Mouse (Mus musculus) left cerebral cortex, adult 2 months (tissue): Measurements from ENCODE around the gene Abcg2. TPM values are rescaled to one million over a fixed set of nuclear protein-coding genes. Genes with fewer than 3 reads are reported as not detected.

Experiments
- DNase-seq, 2 experiments: peaks; one replicate each; pipeline ENCODE4 v3.0.0; 2021 to 2022; ENCODE audit warnings: low spot score in 2 of 2, mixed read lengths in 1 of 2; ENCODE audit errors: extremely low spot score in 1 of 2
- H3K27ac ChIP-seq: fragments of 200-600 bp; 2 replicates; pipeline ENCODE4 v1.8.1; 2022
- H3K4me3 ChIP-seq: fragments of 200-600 bp; 2 replicates; pipeline ENCODE4 v1.8.1; 2022
- CTCF ChIP-seq: fragments of 200-600 bp; IDR thresholded peaks from 2 replicates; pipeline ENCODE4 v1.8.1; 2022; ENCODE audit warnings: antibody characterized with exemption, mild to moderate bottlenecking, moderate library complexity
- intact Hi-C: fragments of 180-260 bp; cut with DNase I; formaldehyde crosslinking; loops from one replicate; pipeline ENCODE4 v1.15.1; 2025
- total RNA-seq, 2 experiments: library from RNA; stranded (reverse); gene quantifications; 2 replicates each; pipeline ENCODE4 v1.2.3; 2021

Abcg2 gene
- total RNA-seq, 2 experiments from 2014 or later = 23.2 to 23.7 TPM

- DNase-seq = peak; percentile 77 to 81
- intact Hi-C loops = no loop called here
- H3K4me3 ChIP-seq = peak overlapping the region; percentile 57
- peak overlapping the region; percentile 76 for H3K27ac ChIP-seq
- peak; percentile 17 for TF ChIP-seq CTCF
Observed at GRCm38 (mm10) chr6:58640333-58641018, 56.2 kb downstream of the Abcg2 start.

DNA sequence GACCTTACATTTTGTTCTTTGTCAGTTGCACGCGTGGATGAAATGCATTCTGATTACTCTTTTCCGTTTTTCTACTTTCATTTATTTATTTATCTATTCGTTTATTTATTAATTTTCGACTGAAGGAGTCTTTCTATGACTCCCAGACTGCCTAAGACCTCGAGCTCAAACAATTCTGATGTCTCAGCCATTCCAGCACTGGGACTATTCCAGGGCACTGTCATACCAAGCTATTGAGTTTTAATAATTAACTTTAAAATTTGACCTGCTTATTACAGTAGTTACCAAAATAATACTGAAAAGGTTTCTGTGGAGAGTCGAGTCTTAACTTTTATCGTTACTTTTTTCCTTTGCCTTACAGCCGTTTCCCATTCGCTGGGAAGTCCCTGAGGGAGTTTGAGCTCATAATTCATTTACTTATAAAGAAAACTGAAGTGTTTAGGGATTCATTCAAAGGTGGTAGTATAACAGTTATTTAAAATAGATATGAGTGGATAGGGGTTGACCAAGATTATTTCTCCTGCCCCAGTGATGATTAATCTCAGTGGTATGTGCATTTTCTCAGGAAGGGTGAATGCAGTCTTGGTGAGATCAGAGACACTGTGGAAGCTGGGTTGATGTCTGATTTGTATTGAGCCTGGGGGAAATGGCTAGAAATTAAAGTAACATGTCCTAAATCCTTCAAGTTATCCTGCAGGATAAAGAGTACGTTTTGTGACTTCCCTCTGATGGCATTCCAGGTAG, 56.9 kb downstream of the Abcg2 start:
- intact Hi-C loops = no loop called here
- H3K27ac ChIP-seq = peak overlapping the region; percentile 76; the same call in 1 of the 2 replicates
- no peak for TF ChIP-seq CTCF
- no peak for DNase-seq
- H3K4me3 ChIP-seq = peak overlapping the region; percentile 57

DNA sequence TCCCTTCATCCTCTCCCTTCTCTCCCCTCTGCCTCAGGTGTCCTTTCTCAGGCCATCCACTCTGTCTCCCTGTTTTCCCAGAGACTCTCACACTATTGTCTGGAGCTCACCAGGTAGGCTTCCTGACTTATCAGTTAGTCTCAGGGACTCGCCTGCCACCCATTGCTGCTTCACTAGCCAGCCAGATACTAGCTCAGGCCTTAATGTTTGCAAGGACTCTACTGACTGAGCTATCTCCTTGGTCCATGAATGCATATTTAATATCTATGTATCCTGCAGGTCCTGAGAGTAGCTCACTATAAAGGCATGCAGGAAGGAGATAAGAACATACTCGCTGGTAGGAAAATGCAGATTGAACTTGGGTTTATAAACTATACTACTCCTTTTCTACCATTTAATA, 57.9 kb downstream of the Abcg2 start:
- no peak for DNase-seq
- intact Hi-C loops = no loop called here
- 0 out of 2 replicates have a peak overlapping the region, but pooled peaks have one; percentile 9 for H3K4me3 ChIP-seq
- no peak overlapping the region for H3K27ac ChIP-seq
- TF ChIP-seq CTCF = no peak

GRCm38 (mm10) chr6:58644586-58644985, 60.3 kb downstream of the Abcg2 start:
- no peak for TF ChIP-seq CTCF
- DNase-seq = no peak
- intact Hi-C loops = no loop called here
- H3K27ac ChIP-seq = peak overlapping the region; percentile 47; the same call in 1 of the 2 replicates
- H3K4me3 ChIP-seq = no peak overlapping the region

DNA sequence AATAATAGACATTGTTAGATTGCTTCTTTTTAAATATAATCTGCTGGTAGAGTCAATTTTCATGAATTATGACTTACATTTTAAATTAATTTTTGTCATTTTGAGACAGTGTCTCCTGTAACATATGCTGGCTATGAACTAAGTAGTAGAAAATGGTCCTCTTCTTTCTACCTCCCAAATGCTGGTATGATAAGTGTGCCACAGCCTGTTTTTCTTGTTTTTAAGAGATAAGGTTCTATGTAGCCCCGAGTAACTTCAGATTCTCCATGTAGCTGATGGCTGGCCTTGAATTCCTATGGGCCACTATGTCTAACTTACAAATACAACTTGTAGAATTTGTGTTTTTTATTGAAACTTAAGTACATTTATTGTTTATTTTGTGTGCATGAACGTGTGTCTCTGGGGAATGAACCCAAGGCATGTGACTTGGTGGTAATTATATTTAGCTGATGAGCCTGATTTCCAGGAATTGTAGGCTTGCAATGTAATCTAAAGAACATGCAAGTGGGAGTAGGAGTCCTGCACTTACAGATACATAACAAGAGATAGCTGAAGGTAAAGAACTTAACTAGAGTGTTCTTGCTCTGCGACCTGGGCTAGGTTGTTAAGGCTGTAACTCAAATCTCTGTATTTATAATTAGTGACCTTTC, 63.9 kb downstream of the Abcg2 start:
- intact Hi-C loops = no loop called here
- no peak overlapping the region for H3K27ac ChIP-seq
- TF ChIP-seq CTCF = no peak
- no peak overlapping the region for H3K4me3 ChIP-seq
- no peak for DNase-seq

GRCm38 (mm10) chr6:58650136-58650535, 65.8 kb downstream of the Abcg2 start:
- intact Hi-C loops = no loop called here
- TF ChIP-seq CTCF = no peak
- Histone ChIP-seq H3K4me3 (no peak overlapping the region), H3K27ac (no peak overlapping the region)
- no peak for DNase-seq

DNA sequence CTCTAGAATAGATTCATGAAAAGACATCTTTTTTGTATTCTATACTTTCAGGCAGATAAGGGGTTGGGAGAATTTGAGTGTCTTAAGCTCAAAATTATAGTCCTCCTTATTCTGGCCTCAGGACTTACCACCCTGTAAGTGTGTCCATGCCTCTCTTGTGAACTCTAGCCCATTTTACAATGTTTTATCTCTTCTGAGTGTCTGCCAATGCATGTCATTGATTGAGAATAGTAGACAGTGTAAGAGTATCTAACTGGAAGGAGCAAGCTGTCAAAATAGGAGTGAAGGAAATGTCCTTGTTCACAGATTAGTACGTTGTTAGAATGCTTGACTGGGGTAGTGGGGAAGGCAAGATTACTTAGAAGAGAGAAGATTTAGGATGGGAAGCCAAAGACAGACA, 66.7 kb downstream of the Abcg2 start:
- DNase-seq = no peak
- Histone ChIP-seq H3K4me3 (no peak overlapping the region), H3K27ac (no peak overlapping the region)
- TF ChIP-seq CTCF = no peak
- intact Hi-C loops = no loop called here

DNA sequence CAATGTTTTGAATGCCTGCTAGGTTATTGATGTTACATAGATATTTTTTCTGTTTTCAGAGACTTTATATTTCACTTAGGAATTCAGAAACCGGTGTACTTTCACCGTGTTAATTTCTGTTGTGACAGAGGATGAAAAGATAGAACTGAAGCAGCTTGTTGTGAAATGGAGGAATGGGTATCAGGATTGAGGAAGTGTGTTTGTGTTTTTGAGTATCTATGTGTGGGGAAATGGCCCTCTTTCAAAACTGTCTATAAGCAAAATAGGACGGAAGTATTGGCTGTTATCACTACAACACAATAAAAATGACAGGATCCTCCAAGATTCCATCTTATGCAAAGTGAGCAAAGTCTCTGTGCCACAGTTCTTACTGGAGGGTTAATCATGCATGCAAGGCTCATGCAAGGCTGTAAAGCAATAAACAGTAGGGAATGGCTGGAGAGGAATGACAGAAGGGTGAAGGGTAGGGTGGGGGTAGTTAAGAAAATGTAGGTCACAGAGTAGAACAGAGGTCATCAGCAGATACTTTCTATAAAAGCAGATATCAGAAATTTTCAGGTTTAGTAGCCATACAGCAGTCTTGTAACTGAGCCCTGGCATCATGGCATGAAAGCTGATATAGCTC, 76.7 kb downstream of the Abcg2 start:
- DNase-seq = no peak
- intact Hi-C loops = no loop called here
- TF ChIP-seq CTCF = no peak
- Histone ChIP-seq H3K27ac (no peak overlapping the region), H3K4me3 (no peak overlapping the region)

DNA sequence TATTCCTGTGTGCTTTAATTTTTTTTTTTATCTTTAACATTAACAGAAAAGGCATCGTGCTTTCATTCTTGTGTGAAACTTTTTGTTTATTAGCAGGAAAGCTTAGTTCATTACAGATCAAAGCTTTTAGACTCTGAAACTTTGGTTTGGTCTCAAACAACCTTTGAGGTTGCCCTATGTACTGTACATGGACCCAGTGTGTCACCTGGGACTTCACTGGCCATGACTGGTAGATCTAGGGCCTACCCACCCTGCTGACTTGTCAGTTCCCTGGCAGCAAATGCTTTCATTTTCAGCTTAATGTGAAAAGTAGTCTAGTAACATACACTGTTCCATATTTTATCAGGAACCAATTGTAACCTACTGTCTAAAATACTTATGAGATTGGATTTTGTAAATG, 93.5 kb downstream of the Abcg2 start:
- TF ChIP-seq CTCF = no peak
- intact Hi-C loops = no loop called here
- Histone ChIP-seq H3K4me3 (no peak overlapping the region), H3K27ac (no peak overlapping the region)
- no peak for DNase-seq

DNA sequence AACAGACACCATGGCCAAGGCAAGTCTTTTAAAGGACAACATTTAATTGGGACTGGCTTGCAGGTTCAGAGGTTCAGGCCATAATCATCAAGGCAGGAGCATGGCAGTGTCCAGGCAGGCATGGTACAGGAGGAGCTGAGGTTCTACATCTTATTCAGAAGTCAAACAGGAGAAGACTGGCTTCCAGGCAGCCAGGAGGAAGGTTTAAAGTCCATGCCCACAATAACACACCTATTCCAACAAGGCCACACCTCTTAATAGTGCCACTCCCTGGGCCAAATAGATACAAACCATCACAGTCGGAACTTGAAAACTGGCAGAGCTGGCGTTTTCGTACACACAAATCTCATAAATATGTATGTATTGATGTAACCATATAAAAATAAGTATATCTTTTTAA, 94.2 kb downstream of the Abcg2 start:
- DNase-seq = no peak
- no peak for TF ChIP-seq CTCF
- no peak overlapping the region for H3K27ac ChIP-seq
- intact Hi-C loops = no loop called here
- no peak overlapping the region for H3K4me3 ChIP-seq

GRCm38 (mm10) chr6:58691584-58691983, 107.3 kb downstream of the Abcg2 start:
- DNase-seq = no peak
- Histone ChIP-seq H3K4me3 (no peak overlapping the region), H3K27ac (no peak overlapping the region)
- intact Hi-C loops = no loop called here
- no peak for TF ChIP-seq CTCF

DNA sequence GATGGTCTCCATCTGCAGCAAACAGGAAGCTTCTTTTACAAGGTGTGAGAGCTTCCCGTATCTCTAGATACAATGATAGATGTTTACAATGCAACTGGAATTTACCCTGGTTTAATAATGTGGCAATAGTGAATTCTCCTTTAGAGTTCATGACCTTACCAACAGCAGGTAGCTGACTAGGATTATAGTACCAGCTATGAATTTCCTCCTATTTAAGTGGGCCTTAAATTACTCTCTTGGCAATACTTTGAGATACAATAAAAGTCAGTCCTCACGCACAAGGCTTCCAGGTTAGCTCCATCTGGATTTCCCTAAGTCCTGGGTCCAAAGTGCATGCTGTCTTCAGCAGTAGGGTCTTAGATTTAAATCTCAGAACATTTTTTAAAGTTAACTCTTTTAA, 109.9 kb downstream of the Abcg2 start:
- H3K27ac ChIP-seq = no peak overlapping the region
- intact Hi-C loops = no loop called here
- no peak overlapping the region for H3K4me3 ChIP-seq
- DNase-seq = no peak
- TF ChIP-seq CTCF = no peak
